Mouse (Mus musculus) frontal cortex, postnatal 14 days (tissue): ENCODE data around the gene Il4i1.

Experiments used
- DNase-seq, 2 experiments: peaks; one replicate each; pipeline ENCODE4 v3.0.0; 2022; ENCODE audit warnings: low spot score in 2 of 2

Gene Il4i1

GRCm38 (mm10) chr7:44815721-44816469, at the start of gene Il4i1, which contains the start of gene Nup62:
Gene Il4i1 (plus strand): TSS chr7:44816387.
Gene Nup62 (plus strand): TSS chr7:44816088.
- peak; percentile 98 to 99 for DNase-seq

DNA sequence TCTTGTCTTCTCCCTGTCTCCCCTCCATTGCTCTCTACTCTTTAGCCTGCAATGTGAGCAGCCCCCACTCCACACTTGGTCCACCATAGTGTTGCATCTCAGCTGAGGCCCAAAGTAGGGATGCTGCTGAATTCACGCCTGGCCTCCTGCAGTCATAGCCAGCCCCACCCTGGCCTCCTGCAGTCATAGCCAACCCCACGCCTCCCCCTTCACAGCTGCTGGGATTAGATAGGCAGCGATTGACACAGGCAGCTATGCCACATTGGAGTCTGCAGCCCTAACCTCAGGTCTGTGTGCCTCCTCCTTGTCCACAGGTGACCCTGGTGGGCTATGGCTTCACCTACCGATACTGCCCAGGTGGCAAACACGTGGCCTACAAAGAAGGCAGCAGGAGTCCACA, 48.1 kb upstream of the Il4i1 start:
- DNase-seq: no peak

- DNase-seq: no peak
Observed at GRCm38 (mm10) chr7:44770046-44770578, 46.1 kb upstream of the Il4i1 start.

GRCm38 (mm10) chr7:44772591-44773204, 43.5 kb upstream of the Il4i1 start:
- DNase-seq: no peak

DNA sequence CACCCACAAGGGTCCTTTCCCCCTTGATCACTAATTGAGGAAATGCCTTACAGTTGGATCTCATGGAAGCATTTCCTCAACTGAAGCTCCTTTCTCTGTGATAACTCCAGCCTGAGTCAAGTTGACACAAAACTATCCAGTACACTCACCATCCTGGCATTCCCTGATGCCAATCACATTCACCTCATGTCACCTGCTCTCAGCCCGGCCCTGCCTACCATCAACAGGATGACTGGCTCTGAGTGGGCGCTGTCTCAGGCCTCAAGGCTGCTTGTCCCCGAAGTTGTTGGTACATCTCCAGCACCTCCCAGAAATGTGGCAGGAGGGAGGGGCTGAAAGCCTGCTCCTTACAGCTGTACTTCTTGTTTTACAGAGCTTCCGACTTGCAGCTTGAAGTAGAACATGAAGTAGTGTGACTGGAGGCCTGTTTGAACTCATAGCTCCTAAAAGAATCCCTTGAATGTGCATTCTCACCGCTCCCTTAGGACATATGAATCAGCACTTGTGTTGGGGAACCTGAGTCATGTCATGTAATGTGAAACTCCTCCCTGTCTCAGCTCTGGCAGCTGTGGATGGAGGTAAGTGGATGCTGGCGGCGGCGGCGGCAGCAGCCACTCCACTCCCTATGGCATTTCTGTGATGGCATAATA, 39.2 kb upstream of the Il4i1 start:
- no peak for DNase-seq

DNA sequence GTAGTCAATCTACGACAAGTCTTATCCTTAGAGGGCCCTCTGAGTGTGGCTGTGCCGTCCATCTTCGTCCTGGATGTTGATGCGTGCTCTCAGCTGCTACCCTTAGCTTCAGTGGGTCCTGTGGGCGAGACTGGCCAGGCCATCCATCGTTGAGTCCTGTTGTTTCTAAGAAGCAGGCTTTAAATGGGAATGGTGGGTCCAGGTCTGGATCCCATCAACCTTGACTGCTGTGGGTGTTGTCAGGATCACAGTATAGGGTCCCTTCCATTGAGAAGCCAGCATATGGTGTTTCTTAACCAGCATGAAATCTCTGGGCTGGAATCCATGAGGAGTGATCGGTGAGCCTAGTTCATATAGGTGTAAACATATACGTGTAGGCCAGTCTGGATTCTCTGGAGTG, 36.1 kb upstream of the Il4i1 start:
- no peak for DNase-seq

DNA sequence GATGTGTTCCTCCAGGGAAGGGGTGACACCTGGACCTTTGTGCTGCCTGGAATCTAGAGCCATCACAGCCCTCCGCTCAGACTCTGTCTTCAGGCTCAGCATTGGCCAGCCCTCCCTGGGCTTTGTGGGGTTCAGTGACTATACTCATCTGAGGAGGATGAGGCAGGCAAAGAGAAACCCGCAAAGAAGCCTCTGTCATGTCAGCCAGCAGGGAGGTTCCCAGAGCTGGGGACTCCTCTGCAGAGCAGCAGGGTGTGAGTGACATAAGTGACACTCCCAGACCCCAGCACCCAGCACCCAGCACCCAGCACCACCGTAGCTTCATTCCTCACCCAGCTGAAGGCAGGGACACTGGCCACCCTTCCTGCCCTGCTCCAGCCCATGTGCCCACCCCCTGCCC, 26.7 kb upstream of the Il4i1 start:
- DNase-seq: no peak

DNA sequence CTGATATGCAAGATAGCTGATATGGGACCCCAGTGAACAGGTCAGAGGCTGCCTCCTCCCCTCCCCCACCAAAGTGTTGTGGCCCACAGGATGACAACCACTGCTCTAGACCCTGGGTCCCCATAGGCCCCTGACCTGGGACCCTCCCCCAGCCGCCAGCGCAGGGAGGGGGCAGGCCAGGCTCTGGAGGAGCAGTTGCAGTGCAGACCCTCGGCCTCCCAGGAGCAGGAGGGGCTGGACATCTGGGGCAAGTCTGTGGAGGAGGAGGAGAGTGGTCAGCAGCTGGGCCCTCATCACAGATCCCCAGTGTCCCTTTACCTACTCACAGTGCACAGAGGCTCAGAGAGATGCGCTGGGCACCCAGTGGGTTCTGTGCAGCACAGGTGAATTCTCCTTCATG, 26.1 kb upstream of the Il4i1 start:
- DNase-seq: no peak

DNA sequence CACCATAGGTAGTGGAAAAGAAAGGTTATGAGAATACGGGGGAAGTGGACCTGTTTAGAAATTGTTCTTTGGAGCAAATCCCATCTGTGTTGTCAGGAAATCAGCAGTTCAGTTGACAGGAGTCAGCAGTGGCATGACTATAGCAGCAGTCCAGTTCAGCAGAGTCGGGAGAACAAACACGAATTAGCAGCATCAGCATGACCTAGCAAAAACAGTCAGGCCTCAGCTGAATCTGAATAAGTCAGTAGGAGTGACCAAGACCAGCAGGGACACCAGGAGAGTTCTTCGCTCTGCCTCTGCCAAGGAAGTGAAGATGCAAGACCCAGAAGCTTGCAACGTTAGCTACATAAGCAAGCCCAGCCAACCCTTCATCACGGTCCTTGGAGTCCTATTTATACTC, 23.4 kb upstream of the Il4i1 start:
- DNase-seq: no peak

GRCm38 (mm10) chr7:44808927-44809326, 7.3 kb upstream of the Il4i1 start:
- no peak for DNase-seq

- no peak for DNase-seq
Observed at GRCm38 (mm10) chr7:44809466-44809865, 6.7 kb upstream of the Il4i1 start.

GRCm38 (mm10) chr7:44810365-44810764, 5.8 kb upstream of the Il4i1 start:
- no peak for DNase-seq

DNA sequence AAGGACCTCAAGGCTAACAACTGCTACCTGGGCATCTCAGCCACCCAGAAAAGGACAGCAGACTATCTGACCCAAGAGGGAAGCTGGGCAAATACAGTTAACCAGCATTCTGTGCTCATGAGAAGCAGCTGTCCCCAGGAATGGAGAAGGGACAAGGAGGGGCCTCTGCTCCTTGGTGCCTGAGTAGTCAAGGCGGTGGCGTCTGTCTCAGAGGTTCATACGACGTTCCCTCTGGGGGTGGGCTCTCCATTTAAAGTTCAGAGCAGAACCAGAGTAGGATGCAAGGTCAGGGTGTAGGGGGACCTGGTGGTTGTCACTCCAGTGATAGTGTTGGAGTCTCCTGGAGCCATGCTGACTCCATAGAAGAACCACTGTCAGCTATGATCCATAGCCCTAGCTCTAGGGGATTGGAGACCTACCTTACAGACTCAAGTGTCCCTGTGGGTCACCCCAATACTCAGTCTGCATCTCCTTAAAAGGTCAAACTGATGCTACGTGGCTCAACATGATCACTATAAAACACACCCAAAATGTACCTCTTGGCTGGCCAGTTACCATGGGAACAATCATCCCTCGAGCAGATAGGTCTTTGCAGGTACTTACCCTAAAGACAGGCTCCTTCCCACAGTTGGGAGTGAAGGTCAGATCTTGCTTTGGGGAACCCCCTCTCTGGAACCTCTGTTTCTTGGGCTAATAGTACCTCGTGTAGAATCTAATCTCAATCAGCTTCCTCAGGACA, 5.2 kb upstream of the Il4i1 start:
- no peak for DNase-seq

DNA sequence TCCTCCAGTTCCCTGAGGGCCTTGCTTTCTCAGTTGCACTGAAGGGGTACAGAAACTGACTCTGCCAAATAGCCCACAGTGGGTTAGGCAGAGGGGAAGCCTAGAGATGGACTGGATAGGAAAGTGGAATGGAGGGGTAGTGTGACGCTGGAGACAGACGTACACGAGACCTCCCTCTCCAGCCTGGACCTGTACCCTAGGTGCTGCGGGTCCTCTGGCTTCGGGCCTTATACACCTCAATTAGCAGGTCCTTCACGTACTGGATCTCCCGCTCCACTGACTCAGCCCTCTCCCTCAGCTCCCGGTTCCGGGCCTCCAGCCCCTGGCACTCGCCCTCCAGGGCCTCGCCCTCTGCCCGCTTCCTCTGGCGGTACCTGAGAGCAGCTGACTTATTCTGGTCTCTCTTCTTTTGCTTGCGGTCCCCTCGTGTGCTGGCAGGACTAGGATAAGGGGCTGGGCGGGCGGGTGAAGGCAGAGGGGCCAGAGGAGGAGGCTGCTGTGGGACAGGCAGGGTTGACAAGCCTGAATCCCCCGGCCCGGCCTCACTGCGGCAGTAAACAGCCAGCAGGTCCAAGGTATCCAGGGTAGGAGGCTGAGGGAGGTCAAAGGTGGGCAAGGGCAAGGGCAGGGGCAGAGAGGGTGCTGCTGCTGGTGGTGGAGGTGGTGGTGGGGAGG, 3.4 kb upstream of the Il4i1 start:
- no peak for DNase-seq

DNA sequence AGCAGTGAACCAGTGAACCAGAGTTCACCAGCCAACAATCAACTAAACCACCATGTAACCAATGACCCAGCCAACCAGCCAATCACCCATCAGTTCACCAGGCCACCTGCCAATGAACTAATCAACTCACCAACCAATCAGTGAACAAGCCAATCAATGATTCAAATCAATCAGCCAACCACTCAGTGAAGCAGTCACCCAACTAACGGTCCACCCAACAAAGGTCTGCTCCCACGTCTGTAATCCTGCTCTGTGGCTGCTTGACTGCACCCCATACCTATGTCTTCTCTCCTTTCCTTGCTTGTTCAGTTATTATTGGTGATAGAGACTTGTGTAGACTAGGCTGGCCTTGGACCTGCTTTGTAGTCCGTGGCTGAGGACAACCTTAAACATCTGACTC, 2.2 kb upstream of the Il4i1 start:
- DNase-seq: no peak

DNA sequence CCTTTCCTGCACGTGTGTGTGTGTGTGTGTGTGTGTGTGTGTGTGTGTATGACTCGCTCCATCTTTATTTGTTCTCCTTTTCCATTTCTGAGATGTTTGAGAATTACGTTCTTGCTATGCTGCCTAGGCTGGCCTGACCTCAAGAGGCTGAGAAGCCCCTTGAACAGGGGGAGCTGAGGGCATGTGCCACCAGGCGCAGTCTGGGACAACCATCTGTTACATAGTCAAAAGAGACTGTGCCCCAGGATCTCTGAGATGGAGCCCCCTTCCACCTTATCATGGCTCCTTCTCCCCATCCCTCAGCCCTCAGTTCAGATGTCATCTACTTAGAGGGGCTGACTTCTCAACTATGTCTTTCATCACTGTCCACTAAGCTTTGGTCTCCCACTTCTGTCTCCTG, 1.8 kb upstream of the Il4i1 start:
- no peak for DNase-seq

- peak in 1 of 2 experiments; percentile 28 for DNase-seq
Observed at GRCm38 (mm10) chr7:44814952-44815553, 1.1 kb upstream of the Il4i1 start.

- DNase-seq: peak in 1 of 2 experiments; percentile 42
Observed at GRCm38 (mm10) chr7:44816470-44817021, 359 bp downstream of the Il4i1 start, which contains the start of gene Atf5. Gene Atf5 (minus strand): TSS chr7:44816658.

DNA sequence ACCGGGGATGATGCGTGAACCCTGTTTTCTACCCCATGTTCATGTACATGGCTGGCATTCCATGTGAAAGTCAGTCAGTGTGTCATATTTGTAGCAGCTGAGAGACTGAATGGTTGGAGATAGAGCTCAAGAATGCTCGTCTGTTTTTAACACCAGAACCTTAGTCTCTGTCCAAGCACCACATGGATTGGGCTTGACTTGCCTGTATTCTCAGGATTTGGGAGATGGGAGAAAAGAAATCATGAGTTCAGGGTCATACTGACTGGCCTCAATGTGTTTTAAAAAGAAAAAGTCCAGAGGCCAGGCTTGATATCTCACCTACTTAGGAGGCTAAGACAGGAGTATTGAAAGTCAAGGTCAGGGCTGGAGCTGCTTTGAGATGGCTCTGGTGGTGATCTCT, 1.3 kb downstream of the Il4i1 start:
- DNase-seq: peak in 1 of 2 experiments; percentile 2

DNA sequence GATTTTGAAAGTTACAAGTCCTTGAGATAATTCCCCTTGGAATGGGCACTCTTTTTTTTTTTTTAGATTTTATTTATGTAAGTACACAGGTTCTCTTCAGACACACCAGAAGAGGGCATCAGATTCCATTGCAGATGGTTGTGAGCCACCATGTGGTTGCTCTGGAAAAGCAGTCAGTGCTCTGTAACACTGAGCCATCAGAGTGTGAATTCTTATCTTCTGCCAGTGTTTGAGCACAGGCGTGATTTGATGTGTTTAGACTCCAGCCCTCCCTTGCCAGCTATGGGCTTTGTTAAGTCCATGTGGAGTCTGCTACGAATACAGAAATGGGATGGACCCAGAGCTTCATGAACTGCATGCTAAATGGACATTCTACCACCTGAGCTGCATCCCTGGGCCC, 2.0 kb downstream of the Il4i1 start:
- DNase-seq: peak in 1 of 2 experiments; percentile 5
